Mouse (Mus musculus) retina, embryonic 14.5 days (tissue): ENCODE measurements at regions not wholly inside any gene's neighbourhood (a gene's known extent, or its start where the extent isn't known, plus 50 kb on each side); places are given as distances from the start of the nearest gene placed in this dataset.
"Not testable (repeated sequence)": the region's sequence is repeated elsewhere in the genome, so short reads cannot be mapped to it uniquely, and the experiment has no call there.

Experiments
- DNase-seq: peaks from one replicate; pipeline ENCODE4 v3.0.0-alpha.2; 2015; ENCODE audit warnings: low spot score

DNA sequence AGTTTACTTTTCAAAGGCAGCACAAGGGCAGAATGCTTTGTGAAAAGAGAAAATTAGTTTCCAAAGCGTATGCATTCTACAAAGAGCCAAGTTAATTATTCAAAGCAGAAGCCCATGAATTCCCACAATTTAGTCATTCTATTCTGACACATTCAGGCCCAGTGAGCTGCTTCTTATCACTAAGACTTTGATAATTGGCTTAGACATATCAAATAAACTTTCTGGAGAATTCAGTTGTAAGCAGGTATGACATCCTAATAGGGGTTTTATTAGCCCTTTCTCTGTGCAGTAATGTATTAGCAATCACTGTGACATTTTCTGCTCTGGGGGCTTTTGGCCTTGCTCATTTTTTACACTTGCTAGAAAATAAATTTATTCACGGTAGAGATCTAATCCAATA lies 161.9 kb upstream of the Gm10306 start:
- DNase-seq, result no peak

DNA sequence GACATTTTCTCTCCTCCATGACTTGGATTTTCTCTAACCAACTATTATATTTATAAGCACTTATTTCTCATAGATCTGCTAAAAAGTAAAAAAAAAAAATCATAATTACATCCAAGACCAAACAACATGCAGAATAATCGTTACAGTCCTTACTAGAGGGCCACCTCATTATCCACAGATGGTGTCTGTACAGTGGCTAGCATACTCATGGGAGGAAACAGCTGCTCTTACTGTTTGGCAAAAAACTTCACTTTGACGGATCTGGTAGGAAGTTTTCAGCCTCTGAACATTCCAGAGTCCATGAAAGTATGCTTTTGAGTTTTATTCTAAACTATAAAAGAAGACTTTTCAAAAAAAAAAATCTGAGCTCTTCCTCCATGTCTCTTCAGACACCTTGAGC lies 159.1 kb upstream of the Gm10306 start:
- no peak for DNase-seq

DNA sequence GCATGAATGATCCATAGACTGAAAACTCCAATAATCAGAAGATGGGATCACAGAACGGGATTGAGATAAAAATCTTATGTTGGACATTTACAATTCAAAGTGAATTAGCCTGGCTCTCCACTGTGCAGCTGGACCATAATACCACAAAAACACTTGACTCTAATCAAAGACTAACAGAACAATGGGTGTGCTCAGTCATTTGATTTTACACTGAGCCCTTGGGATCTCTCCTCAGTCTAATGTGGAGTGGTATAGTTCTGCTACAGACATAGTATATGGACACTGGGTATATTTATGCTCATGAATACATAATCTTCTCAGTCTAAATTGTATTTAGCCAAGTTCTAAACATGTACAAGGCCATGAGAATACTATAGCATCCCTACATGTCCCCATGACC lies 149.4 kb upstream of the Gm10306 start:
- DNase-seq, result no peak

DNA sequence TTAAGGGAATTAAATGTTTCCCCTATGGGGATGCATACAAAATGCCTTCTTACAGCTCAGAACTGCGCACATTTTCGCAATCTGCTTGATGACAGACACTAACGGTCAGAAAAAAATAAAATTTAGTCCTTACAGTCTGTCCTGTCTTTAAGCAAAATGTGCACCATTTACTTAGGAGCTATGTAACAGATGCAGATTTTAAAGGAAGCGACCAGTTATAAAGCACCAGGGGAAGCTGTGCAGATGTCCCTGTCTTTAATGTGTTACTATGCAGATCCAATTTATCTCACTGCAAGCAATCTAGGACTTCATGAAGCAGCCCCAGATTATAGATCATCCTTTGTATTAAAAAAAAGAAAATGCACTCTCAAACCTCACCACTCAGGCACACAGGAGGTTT lies 148.8 kb upstream of the Gm10306 start:
- no peak for DNase-seq

DNA sequence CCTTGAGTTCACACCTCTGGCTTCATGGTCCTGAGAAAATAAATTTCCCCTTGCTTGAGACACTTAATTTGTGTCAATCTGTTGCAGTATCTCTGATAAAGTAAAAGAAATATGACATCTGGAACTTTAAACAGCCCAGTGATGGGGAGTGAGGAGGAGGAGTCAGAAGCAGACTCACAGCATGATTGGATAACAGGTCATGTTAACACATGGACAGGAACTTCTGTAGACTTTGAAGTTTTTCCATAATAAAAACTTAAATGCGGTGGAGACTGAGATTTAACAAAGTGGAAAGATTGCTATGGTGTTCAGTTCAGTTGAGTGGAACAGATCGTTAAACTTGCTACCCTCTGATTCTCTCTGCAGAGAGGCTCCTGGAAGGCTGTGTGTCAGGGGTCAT lies 143.7 kb upstream of the Gm10306 start:
- no peak for DNase-seq

DNA sequence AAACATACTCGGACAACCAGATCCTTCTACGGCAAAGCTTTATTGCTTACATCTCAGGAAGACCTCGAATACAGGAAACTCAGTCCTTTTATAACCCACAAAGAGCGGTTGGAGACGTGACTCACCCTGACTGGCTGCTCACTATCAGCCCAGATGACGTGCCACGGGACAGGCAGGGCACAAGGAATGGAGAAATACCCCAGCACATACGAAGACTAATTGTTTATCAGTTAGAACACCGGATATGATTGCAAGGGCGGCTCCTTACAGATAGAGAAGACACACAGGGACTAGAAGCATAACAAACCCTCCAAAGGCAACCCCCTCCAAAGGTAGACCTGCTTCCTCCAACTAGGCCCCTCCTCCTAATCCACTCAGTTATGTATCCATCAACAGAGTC lies 130.8 kb upstream of the Gm10306 start:
- DNase-seq, result not testable (repeated sequence)

DNA sequence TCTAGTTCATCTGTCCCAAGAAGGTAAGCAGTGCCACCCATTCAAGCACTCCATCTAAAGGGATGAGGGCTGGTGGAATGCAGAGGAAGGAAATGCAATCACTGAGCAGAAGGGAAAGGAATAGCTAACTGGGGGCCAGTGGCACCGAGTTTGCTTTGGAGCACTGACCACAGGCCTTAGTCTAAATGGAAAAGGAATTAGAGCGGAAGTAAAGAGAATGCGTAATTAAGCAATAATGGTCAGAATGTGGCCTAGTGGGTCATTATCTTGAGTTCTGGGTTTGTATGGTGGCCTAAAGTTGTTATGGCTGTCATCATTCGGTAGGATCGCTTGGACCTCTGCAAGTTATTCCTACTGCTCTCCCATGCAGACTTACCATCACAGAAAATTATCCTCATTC lies 128.8 kb upstream of the Gm10306 start:
- peak; percentile 73 for DNase-seq

DNA sequence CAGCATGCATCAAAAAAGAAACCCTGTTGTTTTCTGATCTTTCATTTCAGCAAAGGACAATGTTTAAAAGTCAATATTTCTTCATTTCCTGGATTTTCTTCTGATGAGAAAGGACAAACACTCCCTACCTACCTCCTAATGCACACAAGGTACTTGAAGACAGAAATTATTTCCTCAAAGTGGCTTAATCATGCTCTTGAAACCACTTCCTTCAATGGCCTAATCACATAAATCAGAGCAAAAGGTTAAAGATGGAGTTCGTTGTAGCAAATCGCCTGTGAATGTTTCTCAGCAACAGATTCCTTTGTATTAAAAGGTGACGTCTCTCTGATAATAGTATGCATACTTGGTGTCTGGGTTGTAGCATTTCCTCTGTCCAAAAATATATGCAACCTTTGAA lies 124.3 kb upstream of the Gm10306 start:
- DNase-seq, result no peak

DNA sequence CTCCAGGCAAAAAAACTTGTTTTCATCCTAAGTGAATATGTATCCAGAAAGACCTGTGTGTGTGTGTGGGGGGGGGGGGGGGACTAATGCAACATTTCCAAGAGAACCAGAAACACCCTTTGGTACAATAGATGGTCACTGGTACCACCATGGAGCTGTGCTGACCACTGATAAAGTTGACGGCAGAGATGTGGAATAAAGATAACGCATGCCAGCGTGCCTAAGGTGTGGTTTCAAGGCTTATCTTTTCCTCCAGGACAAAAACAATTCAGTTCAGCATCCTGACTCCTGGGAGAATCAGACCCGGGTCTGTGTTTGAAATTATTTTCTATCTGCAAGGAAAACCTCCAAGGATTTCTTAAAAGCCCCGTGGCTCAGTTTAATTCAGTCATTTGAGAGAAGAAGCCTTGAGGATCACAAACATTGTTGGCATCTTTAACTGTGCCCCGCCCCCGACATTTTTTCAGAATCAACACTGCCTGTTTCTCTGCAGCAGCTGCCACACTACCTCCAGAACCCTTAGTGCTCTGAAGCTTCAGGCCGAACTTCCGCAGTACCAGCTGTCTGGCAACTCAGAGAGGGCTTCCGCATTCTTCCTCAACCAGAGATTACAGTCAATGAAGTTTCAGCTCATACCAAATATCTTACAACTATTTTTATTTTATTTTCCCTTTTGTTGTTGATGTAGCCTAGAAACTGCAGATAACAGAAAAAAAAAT lies 118.5 kb upstream of the Gm10306 start:
- DNase-seq, result no peak

DNA sequence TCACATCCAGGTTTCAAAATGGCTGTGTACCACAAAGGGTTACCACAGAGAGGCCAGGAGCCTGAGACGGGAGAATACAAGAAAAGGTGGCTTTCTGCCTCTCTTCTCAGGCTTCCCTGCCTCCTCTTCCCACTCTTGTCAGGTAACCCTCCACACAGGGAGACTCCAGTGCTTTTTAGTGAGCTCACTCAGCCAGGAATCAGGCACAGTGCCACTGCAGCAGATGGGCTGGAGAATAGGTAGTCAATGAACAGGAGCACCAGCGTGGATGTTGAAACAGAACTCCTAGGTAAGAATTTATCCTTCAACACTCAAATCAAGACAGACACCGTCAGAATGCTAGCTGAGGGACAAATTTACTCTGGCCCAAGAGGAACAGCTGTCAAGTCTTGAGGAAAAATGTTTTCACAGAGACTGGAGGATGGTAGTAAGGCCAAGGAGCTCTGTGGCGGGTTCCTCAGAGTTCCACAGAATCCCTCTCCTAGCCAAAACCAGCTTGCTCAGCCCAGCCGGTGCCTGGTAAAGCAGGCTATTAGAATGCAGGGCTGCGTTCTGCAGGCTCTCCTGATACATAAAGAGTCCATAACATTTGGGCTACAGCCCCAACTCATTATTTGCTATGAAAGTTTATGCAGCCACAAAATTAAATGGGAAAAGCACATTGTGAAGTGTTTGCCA lies 117.0 kb upstream of the Gm10306 start:
- no peak for DNase-seq

DNA sequence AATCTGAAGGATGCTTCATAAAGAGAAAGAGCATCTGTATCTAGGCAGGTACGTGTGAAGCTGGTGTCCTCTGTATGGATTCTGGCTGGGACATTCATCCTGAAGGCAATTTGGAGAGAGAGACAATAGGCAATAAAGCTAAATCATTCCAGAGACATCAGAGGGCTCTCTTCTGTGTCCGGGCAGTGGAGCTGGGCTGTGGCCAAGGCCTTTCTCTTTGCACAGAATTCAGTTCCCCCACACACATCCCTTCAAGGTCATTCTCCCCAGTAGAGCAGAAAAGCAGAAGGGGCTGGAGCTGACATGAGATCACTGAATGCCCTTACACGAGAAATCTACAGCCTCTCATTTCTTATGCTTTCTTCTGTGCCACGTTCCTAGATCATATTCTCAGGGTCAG lies 109.7 kb upstream of the Gm10306 start:
- DNase-seq, result no peak
